Mouse (Mus musculus) cerebellum, adult 2 months (tissue): ENCODE results near the gene Iqce. TPM values are rescaled to one million over a fixed set of nuclear protein-coding genes. Genes with fewer than 3 reads are reported as not detected.

ENCODE experiments used
- DNase-seq, 2 experiments: peaks; one replicate each; pipeline ENCODE4 v3.0.0; 2021
- H3K27ac ChIP-seq: fragments of 200-500 bp; 2 replicates; pipeline ENCODE4 v1.5.1; 2012; ENCODE audit warnings: low read length, control low read depth, inconsistent platforms; ENCODE audit not compliant: insufficient read depth
- H3K27me3 ChIP-seq: fragments of 200-500 bp; 2 replicates; pipeline ENCODE4 v1.6.1; 2012; ENCODE audit warnings: inconsistent platforms, mild to moderate bottlenecking, low read length, moderate library complexity; ENCODE audit not compliant: control insufficient read depth, insufficient read depth
- H3K4me1 ChIP-seq: fragments of 200-500 bp; 2 replicates; pipeline ENCODE4 v1.6.1; 2011; ENCODE audit warnings: low read length; ENCODE audit not compliant: control insufficient read depth, insufficient read depth
- H3K4me3 ChIP-seq: fragments of 200-500 bp; replicated peaks from 2 replicates; pipeline ENCODE3; 2011; ENCODE audit warnings: mild to moderate bottlenecking, low read depth, low read length, control low read depth; ENCODE audit not compliant: insufficient read depth
- CTCF ChIP-seq: fragments of 200-500 bp; IDR thresholded peaks from 2 replicates; pipeline ENCODE4 v1.5.1; 2011; ENCODE audit warnings: low read depth, mild to moderate bottlenecking, control low read depth, low read length, moderate library complexity, borderline replicate concordance; ENCODE audit not compliant: insufficient read depth
- POLR2A ChIP-seq: fragments of 200-500 bp; IDR thresholded peaks from 2 replicates; pipeline ENCODE4 v1.6.1; 2011; ENCODE audit warnings: low read length, control low read depth, borderline replicate concordance; ENCODE audit not compliant: insufficient read depth
- WGBS: fragments of 180-500 bp; shearing (Covaris S2); methylation state at CpG from one replicate; pipeline ENCODE4 v1.1.7; 2018; 5-methylcytosine and 5-hydroxymethylcytosine counted together
- polyA plus RNA-seq: library from polyadenylated mRNA; depleted of rRNA; stranded (reverse); fragments of >200 nt; gene quantifications from 2 replicates; pipeline ENCODE4 v1.2.3, GENCODE M21; 2012; rRNA removed

Gene Iqce
- polyA plus RNA-seq, 1 experiment, result 33.7 TPM

DNA sequence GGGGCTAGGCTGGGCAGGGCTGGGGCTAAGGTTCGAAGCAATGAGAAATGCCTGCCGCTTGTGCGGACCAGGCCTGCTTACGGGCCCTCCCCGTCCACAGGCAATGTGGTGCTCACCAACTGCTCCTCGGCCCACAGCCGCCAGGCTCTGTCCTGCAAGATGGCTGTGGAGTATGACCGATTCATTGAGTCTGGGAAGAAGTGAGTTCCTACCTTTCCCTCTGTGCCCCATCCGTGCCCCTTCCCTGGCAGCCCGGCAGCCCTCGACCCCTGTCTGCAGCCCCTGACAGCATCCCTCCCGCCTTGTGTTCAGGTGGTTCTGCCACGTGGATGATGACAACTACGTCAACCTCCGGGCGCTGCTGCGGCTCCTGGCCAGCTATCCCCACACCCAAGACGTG lies 90.0 kb downstream of the Iqce start:
- 40% methylated on average over 18 of the region's 18 CpGs for WGBS
- TF ChIP-seq CTCF (no peak), POLR2A (no peak)
- Histone ChIP-seq H3K4me3 (no peak overlapping the region), H3K27ac (no peak overlapping the region), H3K27me3 (no peaks in the 10 kb centered on the region; the same call in 1 of the 2 replicates), H3K4me1 (no peaks in the 10 kb centered on the region; the same call in 1 of the 2 replicates)
- DNase-seq, result no peak

Other genes with a start within 250 kb of the Iqce start
- gene Chst12, start 196.8 kb downstream of the Iqce start, polyA plus RNA-seq, result 20.9 and 22.5 TPM in 2 replicates
- 0.82 and 1.4 TPM in 2 replicates for gene Grifin, start 137.3 kb downstream of the Iqce start, polyA plus RNA-seq
- gene Lfng, start 95.1 kb downstream of the Iqce start, polyA plus RNA-seq, result 48.7 and 53.4 TPM in 2 replicates
- 86.0 and 96.1 TPM in 2 replicates for gene Ttyh3, start 53.3 kb downstream of the Iqce start, polyA plus RNA-seq
- 23.8 and 24.1 TPM in 2 replicates for gene Brat1, start 2.6 kb upstream of the Iqce start, polyA plus RNA-seq
- 4.6 TPM in 2 replicates for gene Amz1, start 21.7 kb upstream of the Iqce start, polyA plus RNA-seq
- gene Gna12, start 128.1 kb upstream of the Iqce start, polyA plus RNA-seq, result 104 and 123 TPM in 2 replicates